Mouse (Mus musculus) intestine, postnatal 0 days (tissue): ENCODE measurements around the gene Gin1. TPM values are rescaled to one million over a fixed set of nuclear protein-coding genes. Genes with fewer than 3 reads are reported as not detected.
A peak's percentile ranks its signal among the peaks of the same experiment; 100 is the strongest.
"Not testable (repeated sequence)": the region's sequence is repeated elsewhere in the genome, so short reads cannot be mapped to it uniquely, and the experiment has no call there.

Experiments
- ATAC-seq: fragments of 200-750 bp; cut with Nextera tagmentation; 2 replicates; pipeline ENCODE4 v1.8.0; 2017; ENCODE audit warnings: mild to moderate bottlenecking, moderate TSS enrichment, moderate library complexity
- H3K27ac ChIP-seq: fragments of 300-500 bp; sonication (generic); 2 replicates; pipeline ENCODE4 v1.5.1; 2014; ENCODE audit warnings: mild to moderate bottlenecking, low read depth, low read length, moderate library complexity
- H3K27me3 ChIP-seq: fragments of 300-500 bp; sonication (generic); replicated peaks from 2 replicates; pipeline ENCODE4 v1.6.1; 2014; ENCODE audit warnings: low read length, mixed read lengths; ENCODE audit not compliant: control insufficient read depth, insufficient read depth
- H3K36me3 ChIP-seq: fragments of 300-500 bp; sonication (generic); 2 replicates; pipeline ENCODE4 v1.6.1; 2014; ENCODE audit warnings: mild to moderate bottlenecking, moderate library complexity; ENCODE audit not compliant: control insufficient read depth, insufficient read depth
- H3K4me1 ChIP-seq: fragments of 300-500 bp; sonication (generic); replicated peaks from 2 replicates; pipeline ENCODE4 v1.6.1; 2014; ENCODE audit warnings: antibody characterized with exemption, low read length, mixed read lengths; ENCODE audit not compliant: control insufficient read depth, insufficient read depth
- H3K4me2 ChIP-seq: fragments of 300-500 bp; sonication (generic); replicated peaks from 2 replicates; pipeline ENCODE4 v1.6.1; 2014; ENCODE audit warnings: low read depth, mild to moderate bottlenecking, moderate library complexity
- H3K4me3 ChIP-seq: fragments of 300-500 bp; sonication (generic); 2 replicates; pipeline ENCODE4 v1.5.1; 2014; ENCODE audit warnings: low read depth, low read length
- H3K9ac ChIP-seq: fragments of 300-500 bp; sonication (generic); 2 replicates; pipeline ENCODE4 v1.6.1; 2014; ENCODE audit warnings: mild to moderate bottlenecking, low read depth, low read length
- H3K9me3 ChIP-seq: fragments of 300-500 bp; sonication (generic); 2 replicates; pipeline ENCODE4 v1.6.1; 2016; ENCODE audit warnings: mixed run types; ENCODE audit not compliant: control insufficient read depth
- CTCF ChIP-seq: sonication (generic); IDR thresholded peaks from 2 replicates; pipeline ENCODE4 v1.5.1; 2016; ENCODE audit warnings: low read depth, mild to moderate bottlenecking, control low read depth, antibody characterized with exemption, moderate library complexity
- WGBS: fragments of 180-500 bp; shearing (Covaris S2); extraction: QIAGEN DNeasy Blood & Tissue Kit; methylation state at CpG from one replicate; pipeline ENCODE4 v1.1.7; 2014; 5-methylcytosine and 5-hydroxymethylcytosine counted together
- polyA plus RNA-seq: library from polyadenylated mRNA; unstranded; fragments of >200 nt; fragmentation: Nextera tagmentation; extraction: Ambion mirVana; gene quantifications from 2 replicates; pipeline ENCODE4 v1.2.1, GENCODE M21; 2015

The Gin1 gene
- polyA plus RNA-seq, 1 experiment from 2014 or later, result 12.4 TPM

DNA sequence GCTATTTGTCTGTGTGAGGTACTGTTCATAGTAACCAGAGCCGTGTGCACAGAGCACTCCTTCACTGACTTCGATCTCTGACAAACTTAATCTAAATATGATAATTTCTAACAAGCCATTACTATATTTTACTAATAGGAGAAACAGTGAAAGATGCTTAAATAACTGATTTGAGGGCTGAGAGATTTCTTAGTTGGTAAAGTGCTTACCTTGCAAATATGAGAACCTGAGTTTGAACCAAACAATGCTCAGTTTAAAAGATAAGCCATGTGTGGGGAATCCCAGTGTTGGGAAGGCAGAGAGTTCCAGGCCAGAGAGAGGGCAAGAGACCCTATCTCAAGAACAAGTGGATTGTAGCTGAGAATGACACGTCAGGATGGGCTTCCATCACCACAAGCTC lies 21.8 kb upstream of the Gin1 start:
- Histone ChIP-seq H3K4me2 (no peak overlapping the region), H3K9ac (no peak overlapping the region), H3K36me3 (peaks cover 48% of the 10 kb centered on the region), H3K4me1 (no peaks in the 10 kb centered on the region), H3K4me3 (no peak overlapping the region), H3K27ac (no peak overlapping the region), H3K27me3 (no peaks in the 10 kb centered on the region), H3K9me3 (no peaks in the 10 kb centered on the region)
- 88% methylated on average over 3 of the region's 3 CpGs for WGBS
- ATAC-seq, result no peak
- no peak for TF ChIP-seq CTCF

- no peak for TF ChIP-seq CTCF
- no peak overlapping the region for H3K27ac ChIP-seq
- peaks cover 31% of the 10 kb centered on the region for H3K36me3 ChIP-seq
These were observed 16.8 kb upstream of the Gin1 start for GRCm38 (mm10) chr1:97753216-97753615.

GRCm38 (mm10) chr1:97754392-97754791 lies 15.6 kb upstream of the Gin1 start:
- Histone ChIP-seq H3K4me2 (no peak overlapping the region), H3K36me3 (peaks cover 31% of the 10 kb centered on the region), H3K4me1 (no peaks in the 10 kb centered on the region), H3K4me3 (no peak overlapping the region), H3K27ac (no peak overlapping the region), H3K9me3 (no peaks in the 10 kb centered on the region), H3K9ac (no peak overlapping the region), H3K27me3 (no peaks in the 10 kb centered on the region)
- ATAC-seq, result no peak
- 81% methylated on average over 4 of the region's 4 CpGs for WGBS
- TF ChIP-seq CTCF, result no peak

More at GRCm38 (mm10) chr1:97753216-97753615, 16.8 kb upstream of the Gin1 start:
- Histone ChIP-seq H3K27me3 (no peaks in the 10 kb centered on the region), H3K9me3 (no peaks in the 10 kb centered on the region), H3K4me1 (no peaks in the 10 kb centered on the region), H3K4me2 (no peak overlapping the region), H3K9ac (no peak overlapping the region), H3K4me3 (no peak overlapping the region)
- no peak for ATAC-seq

- ATAC-seq, result peak; percentile 49
- no peak for TF ChIP-seq CTCF
- H3K4me3 ChIP-seq, result no peak overlapping the region
These were observed 10.1 kb upstream of the Gin1 start for GRCm38 (mm10) chr1:97759841-97760240.

GRCm38 (mm10) chr1:97760598-97760997 lies 9.4 kb upstream of the Gin1 start:
- Histone ChIP-seq H3K4me3 (no peak overlapping the region), H3K36me3 (peaks cover 2% of the 10 kb centered on the region; the same call in 1 of the 2 replicates), H3K4me1 (no peaks in the 10 kb centered on the region), H3K9ac (no peak overlapping the region), H3K27me3 (no peaks in the 10 kb centered on the region), H3K27ac (no peak overlapping the region; the same call in 1 of the 2 replicates), H3K4me2 (no peak overlapping the region), H3K9me3 (no peaks in the 10 kb centered on the region)
- TF ChIP-seq CTCF, result no peak
- 62% methylated on average over 7 of the region's 7 CpGs for WGBS
- ATAC-seq, result no peak

More at GRCm38 (mm10) chr1:97759841-97760240, 10.1 kb upstream of the Gin1 start:
- Histone ChIP-seq H3K36me3 (peaks cover 10% of the 10 kb centered on the region), H3K27me3 (no peaks in the 10 kb centered on the region), H3K4me2 (no peak overlapping the region), H3K27ac (no peak overlapping the region), H3K9ac (no peak overlapping the region), H3K9me3 (no peaks in the 10 kb centered on the region), H3K4me1 (no peaks in the 10 kb centered on the region)

DNA sequence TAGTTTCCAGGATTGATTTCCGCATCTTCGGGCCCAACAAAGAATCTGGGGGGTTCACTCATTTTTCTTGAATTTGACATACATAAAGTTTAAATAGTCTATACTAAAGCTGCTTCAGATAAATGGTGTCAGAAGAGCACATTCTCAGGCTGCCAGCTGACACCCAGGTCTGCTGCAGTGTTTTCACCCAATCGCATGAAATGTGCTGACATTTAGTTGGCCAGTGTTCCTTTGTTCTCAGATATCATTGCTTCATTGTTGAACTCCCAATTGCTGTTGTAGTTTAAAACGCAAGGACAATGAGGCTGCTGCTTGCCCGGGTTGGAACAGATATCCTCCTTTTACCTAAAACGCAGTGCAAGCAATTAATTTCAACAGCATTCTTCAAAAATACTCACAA lies 8.5 kb upstream of the Gin1 start:
- TF ChIP-seq CTCF, result no peak
- no peak overlapping the region for H3K27ac ChIP-seq
- H3K36me3 ChIP-seq, result no peaks in the 10 kb centered on the region
- no peaks in the 10 kb centered on the region for H3K27me3 ChIP-seq
- H3K4me1 ChIP-seq, result no peaks in the 10 kb centered on the region
- H3K9ac ChIP-seq, result no peak overlapping the region
- no peak overlapping the region for H3K4me2 ChIP-seq
- no peak for ATAC-seq
- no peaks in the 10 kb centered on the region for H3K9me3 ChIP-seq
- WGBS, result 87% methylated on average over 6 of the region's 6 CpGs
- no peak overlapping the region for H3K4me3 ChIP-seq

- not testable (repeated sequence) for H3K9me3 ChIP-seq, ATAC-seq, H3K4me3 ChIP-seq, H3K27me3 ChIP-seq, H3K4me1 ChIP-seq, H3K9ac ChIP-seq, H3K36me3 ChIP-seq
- 47% methylated on average over 4 of the region's 4 CpGs for WGBS
- Histone ChIP-seq H3K4me2 (peak overlapping the region; percentile 35), H3K27ac (peak overlapping the region; percentile 67)
These were observed 4.3 kb upstream of the Gin1 start for GRCm38 (mm10) chr1:97765712-97766111.
